Mouse (Mus musculus) lung, postnatal 0 days (tissue): ENCODE results near the gene Slc22a23.

Source experiments
- CTCF ChIP-seq: IDR thresholded peaks from 2 replicates; pipeline ENCODE4 v1.5.1; 2016; ENCODE audit warnings: antibody characterized with exemption, mild to moderate bottlenecking
- EP300 ChIP-seq: IDR thresholded peaks from 2 replicates; pipeline ENCODE4 v1.6.1; 2016; ENCODE audit warnings: antibody characterized with exemption, mild to moderate bottlenecking, control low read depth

GRCm38 (mm10) chr13:34255297-34255696 lies 89.7 kb downstream of the Slc22a23 start:
- TF ChIP-seq CTCF (no peak), EP300 (peak; percentile 83)
